Comparison of ENCODE assay signal across 8 mouse cellular contexts in genomic region chr12:30584356-30584740, GRCm38 (mm10). TPM values are rescaled to one million over a fixed set of nuclear protein-coding genes. Genes with fewer than 3 reads are reported as not detected.
DNase-seq lines count a peak whose midpoint lies in the region; ATAC-seq and TF ChIP-seq lines count a peak whose summit lies in the region.

Tmem18 (plus strand) TSS chr12:30584426.

- DNase-seq in 3134 (ENCODE audit: extremely low read depth, insufficient read length, low spot score), result peak; percentile 85
- peak; percentile 79 to 83 for DNase-seq in adrenal gland, postnatal 36 days
- peak; percentile 90 to 91 for DNase-seq in heart, adult 18-20 months
- peak; percentile 90 for DNase-seq in kidney, adult 2 months
- DNase-seq in spleen, adult 2 months (ENCODE audit: low read depth in 1 of 2, low spot score in 2 of 2), result peak; percentile 49 to 55

- no peaks in the 10 kb centered on the region for H3K27me3 ChIP-seq in embryonic facial prominence, embryonic 13.5 days
- H3K27me3 ChIP-seq in kidney, adult 2 months (replicated peaks; ENCODE audit: control insufficient read depth, insufficient read depth, low read length), result no peaks in the 10 kb centered on the region
- H3K27me3 ChIP-seq in limb, embryonic 12.5 days, result peaks cover 8% of the 10 kb centered on the region; the same call in 1 of the 2 replicates
- H3K27me3 ChIP-seq in midbrain, embryonic 15.5 days (replicated peaks), result no peaks in the 10 kb centered on the region
- H3K27me3 ChIP-seq in spleen, adult 2 months (ENCODE audit: control insufficient read depth, insufficient read depth, low read length), result no peaks in the 10 kb centered on the region

- H3K4me2 ChIP-seq in embryonic facial prominence, embryonic 13.5 days, result peak within 1 kb of the TSS; percentile 85
- peak within 1 kb of the TSS; percentile 87 for H3K4me2 ChIP-seq in limb, embryonic 12.5 days
- H3K4me2 ChIP-seq in midbrain, embryonic 15.5 days, result peak within 1 kb of the TSS; percentile 74

- under 1% methylated on average over 35 of the region's 35 CpGs for WGBS in embryonic facial prominence, embryonic 13.5 days
- under 1% methylated on average over 35 of the region's 35 CpGs for WGBS in kidney, adult 2 months
- under 1% methylated on average over 35 of the region's 35 CpGs for WGBS in limb, embryonic 12.5 days
- under 1% methylated on average over 35 of the region's 35 CpGs for WGBS in midbrain, embryonic 15.5 days
- WGBS in spleen, adult 2 months, result under 1% methylated on average over 35 of the region's 35 CpGs

- TF ChIP-seq CTCF in kidney, adult 2 months (conservative IDR thresholded peaks at IDR 0.05; ENCODE audit: insufficient read depth, insufficient read length, low read depth, low read length), result no peak
- no peak for TF ChIP-seq CTCF in spleen, adult 2 months (IDR thresholded peaks at IDR 0.05; ENCODE audit: extremely low read depth, insufficient read depth, insufficient read length, insufficient replicate concordance)

- peak; percentile 83 for ATAC-seq in embryonic facial prominence, embryonic 13.5 days (ENCODE audit: insufficient number of reproducible peaks, insufficient read depth, low FRiP score, low TSS enrichment, low read depth)
- peak; percentile 86 for ATAC-seq in limb, embryonic 12.5 days (ENCODE audit: insufficient number of reproducible peaks, insufficient read depth, low FRiP score, low TSS enrichment, low read depth)
- ATAC-seq in midbrain, embryonic 15.5 days (replicated peaks), result peak; percentile 96

- H3K4me1 ChIP-seq in embryonic facial prominence, embryonic 13.5 days, result peaks cover 11% of the 10 kb centered on the region
- peaks cover 4% of the 10 kb centered on the region; the same call in 1 of the 2 replicates for H3K4me1 ChIP-seq in kidney, adult 2 months (ENCODE audit: control insufficient read depth, insufficient read depth, low read length)
- peaks cover 11% of the 10 kb centered on the region for H3K4me1 ChIP-seq in limb, embryonic 12.5 days (replicated peaks)
- peaks cover 14% of the 10 kb centered on the region for H3K4me1 ChIP-seq in midbrain, embryonic 15.5 days
- peaks cover 6% of the 10 kb centered on the region; the same call in 1 of the 2 replicates for H3K4me1 ChIP-seq in spleen, adult 2 months (ENCODE audit: control insufficient read depth, insufficient read depth, insufficient read length)

- no peaks in the 10 kb centered on the region for H3K9me3 ChIP-seq in embryonic facial prominence, embryonic 13.5 days
- no peaks in the 10 kb centered on the region for H3K9me3 ChIP-seq in limb, embryonic 12.5 days
- H3K9me3 ChIP-seq in midbrain, embryonic 15.5 days, result no peaks in the 10 kb centered on the region

- H3K9ac ChIP-seq in embryonic facial prominence, embryonic 13.5 days, result peak within 1 kb of the TSS; percentile 88
- H3K9ac ChIP-seq in limb, embryonic 12.5 days (replicated peaks), result peak within 1 kb of the TSS; percentile 86
- peak within 1 kb of the TSS; percentile 88 for H3K9ac ChIP-seq in midbrain, embryonic 15.5 days

- peaks cover 20% of the 10 kb centered on the region for H3K36me3 ChIP-seq in embryonic facial prominence, embryonic 13.5 days
- no peaks in the 10 kb centered on the region for H3K36me3 ChIP-seq in kidney, adult 2 months (ENCODE audit: control insufficient read depth, insufficient read depth, low read length)
- peaks cover 20% of the 10 kb centered on the region for H3K36me3 ChIP-seq in limb, embryonic 12.5 days
- H3K36me3 ChIP-seq in midbrain, embryonic 15.5 days (replicated peaks), result no peaks in the 10 kb centered on the region
- peaks cover 5% of the 10 kb centered on the region for H3K36me3 ChIP-seq in spleen, adult 2 months (ENCODE audit: control insufficient read depth, insufficient read depth, low read length)

- peak within 1 kb of the TSS; percentile 66 for H3K4me3 ChIP-seq in embryonic facial prominence, embryonic 13.5 days
- peak within 1 kb of the TSS; percentile 94 for H3K4me3 ChIP-seq in kidney, adult 2 months (ENCODE audit: insufficient read depth, low read depth, low read length)
- H3K4me3 ChIP-seq in limb, embryonic 12.5 days (replicated peaks), result peak within 1 kb of the TSS; percentile 64
- H3K4me3 ChIP-seq in midbrain, embryonic 15.5 days, result peak within 1 kb of the TSS; percentile 85
- H3K4me3 ChIP-seq in spleen, adult 2 months (ENCODE audit: extremely low read depth, insufficient read depth, insufficient read length), result peak within 1 kb of the TSS; percentile 76

- peak; percentile 82 for TF ChIP-seq POLR2A in kidney, adult 2 months (IDR thresholded peaks at IDR 0.05; ENCODE audit: low read depth, low read length)
- TF ChIP-seq POLR2A in spleen, adult 2 months (IDR thresholded peaks at IDR 0.05; ENCODE audit: low read depth, low read length), result peak; percentile 58

- peak within 1 kb of the TSS; percentile 89 for H3K27ac ChIP-seq in embryonic facial prominence, embryonic 13.5 days
- H3K27ac ChIP-seq in kidney, adult 2 months (ENCODE audit: insufficient read depth, low read depth, low read length), result peak within 1 kb of the TSS; percentile 67
- H3K27ac ChIP-seq in limb, embryonic 12.5 days, result peak within 1 kb of the TSS; percentile 75; the same call in 1 of the 2 replicates
- H3K27ac ChIP-seq in midbrain, embryonic 15.5 days, result peak within 1 kb of the TSS; percentile 92
- H3K27ac ChIP-seq in spleen, adult 2 months (ENCODE audit: insufficient read depth, low read length), result peak within 1 kb of the TSS; percentile 47

RNA-seq across cellular contexts. Expression of gene Tmem18, which starts in this region (rescaled TPM):
- 10 to 100 TPM; 18.0 to 22.0 TPM for total RNA-seq in adrenal gland, postnatal 36 days (2021)
- polyA plus RNA-seq in embryonic facial prominence, embryonic 13.5 days (2015; fragmentation: Nextera tagmentation; extraction: Ambion mirVana), result 26.4 and 32.3 TPM in 2 replicates
- 1 to 10 TPM; 9.5 to 9.6 TPM for total RNA-seq in heart, adult 18-20 months (2021)
- polyA plus RNA-seq in kidney, adult 2 months (2012; rRNA removed), result 12.1 and 13.0 TPM in 2 replicates
- 29.3 and 30.3 TPM in 2 replicates for polyA plus RNA-seq in limb, embryonic 12.5 days (2016; fragmentation: Nextera tagmentation; extraction: Ambion mirVana)
- polyA plus RNA-seq in midbrain, embryonic 15.5 days (2015; fragmentation: Nextera tagmentation; extraction: Ambion mirVana), result 32.9 and 35.7 TPM in 2 replicates
- polyA plus RNA-seq in spleen, adult 2 months (2012; rRNA removed), result 5.9 and 6.0 TPM in 2 replicates

Comparison
In these comparisons a context has a peak if more than half of its experiments do, and no peak if none do; other contexts are left out.
1. Peak in every context shown above with its lines: DNase-seq, ATAC-seq, H3K4me3 ChIP-seq and H3K27ac ChIP-seq.